ENCODE assay signal across 23 mouse cellular contexts in the genomic region with DNA sequence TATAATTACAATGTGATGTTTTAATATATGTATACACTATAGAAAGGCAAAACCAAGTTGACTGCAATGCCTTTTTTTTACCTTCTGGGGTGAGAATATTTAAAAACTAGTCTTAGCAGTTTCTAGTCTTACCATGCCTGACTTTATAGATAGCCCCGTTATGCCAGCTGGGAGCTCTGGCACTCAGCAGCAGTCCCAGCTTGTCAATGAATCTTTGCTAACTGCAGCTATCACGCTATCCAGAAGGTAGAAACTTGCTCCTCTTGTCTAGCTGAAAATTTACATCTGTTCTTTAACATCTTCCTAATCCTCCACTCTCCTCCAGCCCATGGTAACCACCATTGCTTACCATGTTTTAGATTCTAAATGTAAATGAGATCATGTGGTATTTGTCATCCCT. TPM values are rescaled to one million over a fixed set of nuclear protein-coding genes. Genes with fewer than 3 reads are reported as not detected.
DNase-seq lines count a peak whose midpoint lies in the region; ATAC-seq lines count a peak whose summit lies in the region.
"Had no signal": no experiment of that assay in that cellular context is flagged by ENCODE, and none has a peak within 500 bp of the region (broad histone marks: within the 10 kb centered on the region; RNA-seq: fewer than 3 reads in every experiment).

No protein-coding gene starts in this region.

- peak; percentile 61; the same call in 1 of the 2 replicates for ATAC-seq in forebrain, embryonic 16.5 days
- ATAC-seq in forebrain, embryonic 11.5 days (replicated peaks; ENCODE audit: low FRiP score): no peak
- no peak for ATAC-seq in erythroid progenitor cell, adult 5-6 weeks (replicated peaks; ENCODE audit: low FRiP score, poor library complexity, severe bottlenecking)

- no peaks in the 10 kb centered on the region for H3K9me3 ChIP-seq in forebrain, embryonic 16.5 days (ENCODE audit: control insufficient read depth, low read length)
- no peaks in the 10 kb centered on the region for H3K9me3 ChIP-seq in forebrain, embryonic 11.5 days (ENCODE audit: control insufficient read depth, low read length)
- H3K9me3 ChIP-seq: embryonic facial prominence, embryonic 10.5 days; embryonic facial prominence, embryonic 12.5 days; forebrain, embryonic 10.5 days had no signal

- no peaks in the 10 kb centered on the region for H3K4me1 ChIP-seq in forebrain, embryonic 16.5 days (replicated peaks; ENCODE audit: control insufficient read depth, insufficient read depth, low read length)
- H3K4me1 ChIP-seq in forebrain, embryonic 11.5 days (replicated peaks; ENCODE audit: control insufficient read depth, insufficient read depth, low read length): no peaks in the 10 kb centered on the region
- H3K4me1 ChIP-seq: embryonic facial prominence, embryonic 10.5 days; embryonic facial prominence, embryonic 12.5 days; forebrain, embryonic 10.5 days had no signal

- no peaks in the 10 kb centered on the region for H3K36me3 ChIP-seq in forebrain, embryonic 16.5 days (ENCODE audit: control insufficient read depth, insufficient read depth)
- no peaks in the 10 kb centered on the region for H3K36me3 ChIP-seq in forebrain, embryonic 11.5 days (ENCODE audit: control insufficient read depth, insufficient read depth, low read length)
- H3K36me3 ChIP-seq: embryonic facial prominence, embryonic 10.5 days; embryonic facial prominence, embryonic 12.5 days; forebrain, embryonic 10.5 days had no signal

- H3K27ac ChIP-seq in forebrain, embryonic 16.5 days (ENCODE audit: low read length): no peak overlapping the region
- H3K27ac ChIP-seq in forebrain, embryonic 11.5 days (ENCODE audit: low read depth, low read length): no peak overlapping the region
- H3K27ac ChIP-seq: embryonic facial prominence, embryonic 10.5 days; embryonic facial prominence, embryonic 12.5 days; forebrain, embryonic 10.5 days had no signal

- H3K4me2 ChIP-seq in forebrain, embryonic 16.5 days (ENCODE audit: low read length): no peak overlapping the region
- H3K4me2 ChIP-seq in forebrain, embryonic 11.5 days (ENCODE audit: low read depth, low read length, severe bottlenecking): no peak overlapping the region
- H3K4me2 ChIP-seq: embryonic facial prominence, embryonic 12.5 days had no signal

- DNase-seq in forebrain, embryonic 11.5 days (ENCODE audit: low spot score): no peak
- DNase-seq in layer of hippocampus, adult 18-20 months (ENCODE audit: low spot score in 2 of 2): peak; percentile 11 to 13
- DNase-seq in layer of hippocampus, adult 11-12 months (ENCODE audit: low spot score): no peak
- DNase-seq in layer of hippocampus, adult 9-11 months: peak; percentile 15
- no peak for DNase-seq in layer of hippocampus, postnatal 36 days
- DNase-seq: adrenal gland, adult 2 months; adrenal gland, postnatal 10 days; adrenal gland, postnatal 25 days; cerebellum, adult 11-12 months; cerebellum, adult 2 months; cerebellum, adult 9-10 months; cerebellum, postnatal 10 days; cerebellum, postnatal 25 days had no signal

- H3K4me3 ChIP-seq in forebrain, embryonic 16.5 days (replicated peaks; ENCODE audit: low read length): no peak overlapping the region
- H3K4me3 ChIP-seq in forebrain, embryonic 11.5 days (ENCODE audit: low read depth, low read length): no peak overlapping the region
- H3K4me3 ChIP-seq: embryonic facial prominence, embryonic 10.5 days; embryonic facial prominence, embryonic 12.5 days; forebrain, embryonic 10.5 days had no signal

- H3K27me3 ChIP-seq in forebrain, embryonic 16.5 days (replicated peaks; ENCODE audit: control insufficient read depth, insufficient read depth, low read length): no peaks in the 10 kb centered on the region
- no peaks in the 10 kb centered on the region for H3K27me3 ChIP-seq in forebrain, embryonic 11.5 days (ENCODE audit: control insufficient read depth, insufficient read depth, low read length)
- H3K27me3 ChIP-seq: embryonic facial prominence, embryonic 12.5 days had no signal

- 54% methylated on average over 2 of the region's 2 CpGs for WGBS in forebrain, embryonic 16.5 days
- WGBS in forebrain, embryonic 11.5 days: 65% methylated on average over 2 of the region's 2 CpGs

- H3K9ac ChIP-seq in forebrain, embryonic 16.5 days (replicated peaks; ENCODE audit: low read depth, low read length): no peak overlapping the region
- H3K9ac ChIP-seq in forebrain, embryonic 11.5 days (ENCODE audit: low read length): no peak overlapping the region
- H3K9ac ChIP-seq: embryonic facial prominence, embryonic 12.5 days had no signal

RNA-seq across cellular contexts. Expression of a gene that starts 21.7 kb away (rescaled TPM):
- polyA plus RNA-seq in forebrain, embryonic 16.5 days (2015; fragmentation: Nextera tagmentation; extraction: Ambion mirVana): not detected in 2 replicates
- not detected in 2 replicates for polyA plus RNA-seq in forebrain, embryonic 11.5 days (2014; fragmentation: Nextera tagmentation; extraction: Ambion mirVana)
- total RNA-seq in layer of hippocampus, adult 18-20 months (2021): not detected
- total RNA-seq in layer of hippocampus, postnatal 36 days (2021): not detected
- not detected in 2 replicates for total RNA-seq in erythroid progenitor cell, adult 5-6 weeks (2015; ENCODE audit: low replicate concordance)
- not detected in 2 replicates for total RNA-seq in erythroid progenitor cell, adult 5-6 weeks (2017; ENCODE audit: low replicate concordance)
- total RNA-seq: adrenal gland, adult 2 months; adrenal gland, postnatal 25 days; ES-E14; MEL had no signal
- polyA plus RNA-seq: adrenal gland, adult 2 months; C2C12; cerebellum, adult 2 months; cortical plate, adult 2 months; forebrain, embryonic 10.5 days; frontal cortex, adult 2 months had no signal

RNA-seq across cellular contexts. Expression of a gene that starts 53.9 kb away (rescaled TPM):
- 36.6 and 37.4 TPM in 2 replicates for polyA plus RNA-seq in forebrain, embryonic 16.5 days (2015; fragmentation: Nextera tagmentation; extraction: Ambion mirVana)
- 19.7 and 19.8 TPM in 2 replicates for polyA plus RNA-seq in forebrain, embryonic 11.5 days (2014; fragmentation: Nextera tagmentation; extraction: Ambion mirVana)
- 10 to 100 TPM; 43.9 to 47.7 TPM for total RNA-seq in layer of hippocampus, adult 18-20 months (2021)
- total RNA-seq in layer of hippocampus, postnatal 36 days (2021): 10 to 100 TPM; 45.7 to 46.1 TPM
- 45.7 and 49.7 TPM in 2 replicates for total RNA-seq in erythroid progenitor cell, adult 5-6 weeks (2015; ENCODE audit: low replicate concordance)
- total RNA-seq in erythroid progenitor cell, adult 5-6 weeks (2017; ENCODE audit: low replicate concordance): 32.0 and 32.9 TPM in 2 replicates

RNA-seq across cellular contexts. Expression of a gene that starts 54.3 kb away (rescaled TPM):
- 29.5 and 29.9 TPM in 2 replicates for polyA plus RNA-seq in forebrain, embryonic 16.5 days (2015; fragmentation: Nextera tagmentation; extraction: Ambion mirVana)
- polyA plus RNA-seq in forebrain, embryonic 11.5 days (2014; fragmentation: Nextera tagmentation; extraction: Ambion mirVana): 82.0 and 104 TPM in 2 replicates
- 1 to 10 TPM; 1.6 to 2.1 TPM for total RNA-seq in layer of hippocampus, adult 18-20 months (2021)
- total RNA-seq in layer of hippocampus, postnatal 36 days (2021): 1 to 10 TPM; 2.7 to 2.8 TPM
- total RNA-seq in erythroid progenitor cell, adult 5-6 weeks (2015; ENCODE audit: low replicate concordance): 119 and 132 TPM in 2 replicates
- total RNA-seq in erythroid progenitor cell, adult 5-6 weeks (2017; ENCODE audit: low replicate concordance): 314 and 446 TPM in 2 replicates

Comparison
In these comparisons a context has a peak if more than half of its experiments do, and no peak if none do; other contexts are left out.
1. DNase-seq: peak in layer of hippocampus, adult 18-20 months (2 of 2) and layer of hippocampus, adult 9-11 months (single experiment); none in forebrain, embryonic 11.5 days (single experiment), layer of hippocampus, adult 11-12 months (single experiment) and layer of hippocampus, postnatal 36 days (0 of 2).
2. RNA of a gene that starts 54.3 kb away (total RNA-seq): 119 to 446 TPM in erythroid progenitor cell, adult 5-6 weeks; 2.7 to 2.8 TPM in layer of hippocampus, postnatal 36 days and 1.6 to 2.1 TPM in layer of hippocampus, adult 18-20 months; every median in the first group is over 10 times any median in the second.